Mouse (Mus musculus) liver, embryonic 11.5 days (tissue): ENCODE measurements around the gene H2-T3. TPM values are rescaled to one million over a fixed set of nuclear protein-coding genes. Genes with fewer than 3 reads are reported as not detected.

ENCODE experiments used
- ATAC-seq: fragments of 200-750 bp; cut with Nextera tagmentation; replicated peaks from 2 replicates; pipeline ENCODE4 v1.8.0; 2017; ENCODE audit warnings: moderate number of reproducible peaks, mild to moderate bottlenecking, moderate TSS enrichment, moderate library complexity; ENCODE audit not compliant: low FRiP score
- DNase-seq: peaks from one replicate; pipeline ENCODE4 v3.0.0-alpha.2; 2017; ENCODE audit warnings: low spot score
- H3K27ac ChIP-seq: fragments of 300-500 bp; sonication (generic); 2 replicates; pipeline ENCODE4 v1.5.1; 2014; ENCODE audit warnings: mild to moderate bottlenecking, low read depth, low read length, control low read depth
- H3K27me3 ChIP-seq: fragments of 300-500 bp; sonication (generic); replicated peaks from 2 replicates; pipeline ENCODE4 v1.6.1; 2014; ENCODE audit warnings: low read length, mixed read lengths; ENCODE audit not compliant: control insufficient read depth, insufficient read depth
- H3K36me3 ChIP-seq: fragments of 300-500 bp; sonication (generic); 2 replicates; pipeline ENCODE4 v1.6.1; 2014; ENCODE audit warnings: mild to moderate bottlenecking, low read length, moderate library complexity, mixed read lengths; ENCODE audit not compliant: control insufficient read depth, insufficient read depth
- H3K4me1 ChIP-seq: fragments of 300-500 bp; sonication (generic); replicated peaks from 2 replicates; pipeline ENCODE4 v1.6.1; 2014; ENCODE audit warnings: low read length, mixed read lengths; ENCODE audit not compliant: control insufficient read depth, insufficient read depth
- H3K4me2 ChIP-seq: fragments of 300-500 bp; sonication (generic); 2 replicates; pipeline ENCODE4 v1.6.1; 2014; ENCODE audit warnings: mild to moderate bottlenecking, control low read depth, moderate library complexity
- H3K4me3 ChIP-seq: fragments of 300-500 bp; sonication (generic); 2 replicates; pipeline ENCODE4 v1.5.1; 2014; ENCODE audit warnings: low read depth, low read length, control low read depth
- H3K9ac ChIP-seq: fragments of 300-500 bp; sonication (generic); 2 replicates; pipeline ENCODE4 v1.6.1; 2014; ENCODE audit warnings: low read depth, low read length, control low read depth
- H3K9me3 ChIP-seq: fragments of 300-500 bp; sonication (generic); 2 replicates; pipeline ENCODE4 v1.6.1; 2016; ENCODE audit warnings: low read length, inconsistent platforms, mixed read lengths; ENCODE audit not compliant: control insufficient read depth
- WGBS: fragments of 180-500 bp; shearing (Covaris S2); extraction: QIAGEN DNeasy Blood & Tissue Kit; methylation state at CpG from one replicate; pipeline ENCODE4 v1.1.7; 2014; 5-methylcytosine and 5-hydroxymethylcytosine counted together
- polyA plus RNA-seq: library from polyadenylated mRNA; unstranded; fragments of >200 nt; fragmentation: Nextera tagmentation; extraction: Ambion mirVana; gene quantifications from 2 replicates; pipeline ENCODE4 v1.2.1, GENCODE M21; 2014

Gene H2-T3
- polyA plus RNA-seq, 1 experiment from 2014 or later, result not detected

GRCm38 (mm10) chr17:36218594-36219155 is 28.6 kb upstream of the H2-T3 start:
- no peak overlapping the region for H3K4me3 ChIP-seq
- H3K27me3 ChIP-seq, result peaks cover 50% of the 10 kb centered on the region
- H3K36me3 ChIP-seq, result no peaks in the 10 kb centered on the region
- H3K4me2 ChIP-seq, result no peak overlapping the region
- WGBS, result 47% methylated on average over 5 of the region's 5 CpGs
- no peaks in the 10 kb centered on the region for H3K4me1 ChIP-seq
- H3K27ac ChIP-seq, result no peak overlapping the region
- DNase-seq, result no peak
- ATAC-seq, result no peak
- no peak overlapping the region for H3K9ac ChIP-seq
- H3K9me3 ChIP-seq, result no peaks in the 10 kb centered on the region

GRCm38 (mm10) chr17:36215586-36215985 is 25.5 kb upstream of the H2-T3 start:
- no peaks in the 10 kb centered on the region for H3K9me3 ChIP-seq
- no peaks in the 10 kb centered on the region for H3K4me1 ChIP-seq
- no peak overlapping the region; the same call in 1 of the 2 replicates for H3K4me2 ChIP-seq
- DNase-seq, result no peak
- no peak overlapping the region for H3K9ac ChIP-seq
- no peak overlapping the region for H3K27ac ChIP-seq
- H3K36me3 ChIP-seq, result no peaks in the 10 kb centered on the region
- 6% methylated on average over 20 of the region's 20 CpGs for WGBS
- H3K4me3 ChIP-seq, result no peak overlapping the region
- H3K27me3 ChIP-seq, result peaks cover 60% of the 10 kb centered on the region
- ATAC-seq, result no peak

- Histone ChIP-seq H3K9me3 (no peaks in the 10 kb centered on the region), H3K4me1 (no peaks in the 10 kb centered on the region), H3K36me3 (no peaks in the 10 kb centered on the region), H3K27me3 (peaks cover 73% of the 10 kb centered on the region), H3K27ac (no peak overlapping the region), H3K4me2 (no peak overlapping the region), H3K9ac (no peak overlapping the region), H3K4me3 (no peak overlapping the region)
- DNase-seq (no peak), ATAC-seq (no peak)
Observed at GRCm38 (mm10) chr17:36206846-36207245, 16.8 kb upstream of the H2-T3 start.

GRCm38 (mm10) chr17:36205862-36206261 is 15.8 kb upstream of the H2-T3 start:
- WGBS, result 1% methylated on average over 38 of the region's 41 CpGs
- Histone ChIP-seq H3K36me3 (no peaks in the 10 kb centered on the region), H3K9ac (no peak overlapping the region), H3K27ac (no peak overlapping the region), H3K9me3 (no peaks in the 10 kb centered on the region), H3K27me3 (peaks cover 65% of the 10 kb centered on the region), H3K4me2 (peak overlapping the region; percentile 53), H3K4me1 (no peaks in the 10 kb centered on the region), H3K4me3 (peak overlapping the region; percentile 34)
- no peak for ATAC-seq
- DNase-seq, result no peak

GRCm38 (mm10) chr17:36205456-36205855 is 15.4 kb upstream of the H2-T3 start:
- Histone ChIP-seq H3K4me2 (peak overlapping the region; percentile 53), H3K4me1 (no peaks in the 10 kb centered on the region), H3K4me3 (peak overlapping the region; percentile 34), H3K27me3 (peaks cover 62% of the 10 kb centered on the region), H3K36me3 (no peaks in the 10 kb centered on the region), H3K27ac (no peak overlapping the region), H3K9ac (no peak overlapping the region), H3K9me3 (no peaks in the 10 kb centered on the region)
- WGBS, result 1% methylated on average over 15 of the region's 15 CpGs
- no peak for ATAC-seq
- DNase-seq, result no peak

- DNase-seq, result no peak
- Histone ChIP-seq H3K4me1 (no peaks in the 10 kb centered on the region), H3K9me3 (no peaks in the 10 kb centered on the region), H3K36me3 (no peaks in the 10 kb centered on the region), H3K27ac (no peak overlapping the region), H3K9ac (no peak overlapping the region), H3K27me3 (peaks cover 48% of the 10 kb centered on the region), H3K4me3 (no peak overlapping the region), H3K4me2 (no peak overlapping the region)
- 80% methylated on average over 2 of the region's 2 CpGs for WGBS
- ATAC-seq, result no peak
Observed at GRCm38 (mm10) chr17:36201851-36202250, 11.8 kb upstream of the H2-T3 start.

GRCm38 (mm10) chr17:36198317-36198716 is 8.2 kb upstream of the H2-T3 start:
- Histone ChIP-seq H3K27ac (no peak overlapping the region), H3K9ac (no peak overlapping the region), H3K36me3 (no peaks in the 10 kb centered on the region), H3K4me2 (no peak overlapping the region), H3K4me3 (no peak overlapping the region), H3K9me3 (no peaks in the 10 kb centered on the region), H3K4me1 (no peaks in the 10 kb centered on the region), H3K27me3 (peaks cover 18% of the 10 kb centered on the region)
- DNase-seq (no peak), ATAC-seq (no peak)
- 19% methylated on average over 5 of the region's 5 CpGs for WGBS

GRCm38 (mm10) chr17:36194471-36194870 is 4.4 kb upstream of the H2-T3 start:
- 72% methylated on average over 6 of the region's 6 CpGs for WGBS
- no peak overlapping the region for H3K9ac ChIP-seq
- H3K4me1 ChIP-seq, result no peaks in the 10 kb centered on the region
- no peak overlapping the region for H3K4me3 ChIP-seq
- DNase-seq, result no peak
- H3K27ac ChIP-seq, result no peak overlapping the region
- no peak for ATAC-seq
- no peak overlapping the region for H3K4me2 ChIP-seq
- no peaks in the 10 kb centered on the region for H3K36me3 ChIP-seq
- H3K9me3 ChIP-seq, result no peaks in the 10 kb centered on the region
- H3K27me3 ChIP-seq, result peaks cover 17% of the 10 kb centered on the region

- H3K36me3 ChIP-seq, result no peaks in the 10 kb centered on the region
- no peaks in the 10 kb centered on the region for H3K4me1 ChIP-seq
- no peak overlapping the region for H3K9ac ChIP-seq
- H3K9me3 ChIP-seq, result no peaks in the 10 kb centered on the region
- ATAC-seq (no peak), DNase-seq (peak; percentile 60)
- H3K4me2 ChIP-seq, result no peak overlapping the region
- no peak overlapping the region for H3K4me3 ChIP-seq
- 31% methylated on average over 8 of the region's 8 CpGs for WGBS
- H3K27me3 ChIP-seq, result peaks cover 21% of the 10 kb centered on the region
- no peak overlapping the region for H3K27ac ChIP-seq
Observed at GRCm38 (mm10) chr17:36193546-36194141, 3.6 kb upstream of the H2-T3 start.
